Mouse (Mus musculus): ENCODE results near the gene Tbc1d4.

Gene Tbc1d4

DNA sequence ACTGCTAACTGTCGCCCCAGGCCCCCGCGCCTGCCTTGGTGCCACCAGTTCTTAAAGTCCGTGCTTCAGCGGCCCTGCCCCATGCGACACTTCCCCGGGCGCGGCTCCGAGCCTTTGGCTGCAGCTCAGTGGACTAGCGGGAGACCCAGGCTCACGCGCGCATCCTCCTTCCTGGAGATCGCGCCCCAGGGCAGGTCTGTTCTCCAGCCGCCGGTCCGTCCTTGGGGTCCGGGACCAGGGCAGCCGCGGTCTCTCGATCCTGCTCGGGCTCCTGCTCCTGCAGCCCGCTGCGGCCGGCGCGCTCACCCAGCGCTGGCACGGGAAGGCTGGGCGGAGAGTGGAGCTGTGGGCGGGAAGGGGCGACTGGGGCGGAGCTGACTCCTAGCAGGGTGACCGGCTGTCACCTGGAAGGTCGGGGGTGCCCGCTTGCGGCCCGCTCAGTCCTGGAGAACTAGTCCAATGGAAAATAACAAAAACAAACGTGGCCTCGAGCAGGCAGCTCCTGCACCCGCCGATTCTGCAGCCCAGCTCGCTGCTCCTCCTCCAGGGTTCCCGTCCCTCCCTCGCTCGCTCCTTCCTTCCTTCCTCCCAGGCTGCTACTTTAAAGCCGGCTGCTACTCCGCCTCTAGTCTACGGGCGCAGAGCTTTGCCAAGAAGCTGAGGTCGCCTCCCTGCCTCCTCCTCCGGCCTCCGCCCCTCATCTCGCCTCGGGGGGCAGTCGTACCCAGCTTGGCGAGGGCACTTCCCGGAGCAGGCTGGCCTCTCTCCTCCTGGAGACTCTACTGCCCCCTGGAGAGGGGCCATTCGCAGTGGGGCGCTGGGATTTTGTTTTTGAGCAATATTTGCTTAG lies at the start of gene Tbc1d4:
TSS of gene Tbc1d4 (minus strand) at position 673 of the 850 bp plus-strand sequence.
- ATAC-seq (ENCODE audit: insufficient number of reproducible peaks, low FRiP score, low TSS enrichment), result peak; percentile 92

DNA sequence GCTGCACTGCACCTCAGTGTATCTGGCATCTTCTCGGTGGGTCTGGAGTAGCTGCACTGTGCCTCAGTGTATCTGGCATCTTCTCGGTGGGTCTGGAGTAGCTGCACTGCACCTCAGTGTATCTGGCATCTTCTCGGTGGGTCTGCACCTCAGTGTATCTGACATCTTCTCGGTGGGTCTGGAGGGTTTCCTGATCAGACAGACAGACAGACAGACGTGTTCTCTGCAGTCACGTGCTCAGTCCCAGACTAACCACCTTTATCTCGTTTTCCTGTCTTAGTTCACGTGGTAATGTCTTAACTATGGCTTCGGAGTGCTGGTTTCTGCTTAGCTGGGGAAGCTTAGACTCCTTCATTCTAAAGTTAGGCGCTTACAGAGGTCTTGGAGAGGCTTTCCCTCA lies 47.3 kb upstream of the Tbc1d4 start:
- ATAC-seq (ENCODE audit: insufficient number of reproducible peaks, low FRiP score, low TSS enrichment), result no peak

DNA sequence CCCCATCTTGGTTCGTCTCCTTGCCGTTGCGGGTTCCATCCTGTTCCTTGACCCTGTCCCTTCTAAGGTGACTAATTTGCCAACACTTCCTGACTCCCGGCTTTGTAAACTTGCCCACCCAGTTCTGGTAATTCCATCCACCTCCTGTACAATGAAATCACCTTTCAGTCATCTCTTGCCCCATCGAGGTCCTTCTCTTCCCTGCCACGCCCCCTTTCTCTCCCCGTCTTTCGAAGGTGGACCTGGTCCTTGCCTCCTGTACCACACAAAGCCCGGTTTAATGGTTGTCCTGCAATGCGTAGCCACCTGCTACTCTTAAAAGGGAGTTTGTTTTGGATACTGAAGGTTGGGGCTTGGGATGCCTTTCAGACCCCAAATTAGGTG lies 45.5 kb upstream of the Tbc1d4 start:
- no peak for ATAC-seq (ENCODE audit: insufficient number of reproducible peaks, low FRiP score, low TSS enrichment)

DNA sequence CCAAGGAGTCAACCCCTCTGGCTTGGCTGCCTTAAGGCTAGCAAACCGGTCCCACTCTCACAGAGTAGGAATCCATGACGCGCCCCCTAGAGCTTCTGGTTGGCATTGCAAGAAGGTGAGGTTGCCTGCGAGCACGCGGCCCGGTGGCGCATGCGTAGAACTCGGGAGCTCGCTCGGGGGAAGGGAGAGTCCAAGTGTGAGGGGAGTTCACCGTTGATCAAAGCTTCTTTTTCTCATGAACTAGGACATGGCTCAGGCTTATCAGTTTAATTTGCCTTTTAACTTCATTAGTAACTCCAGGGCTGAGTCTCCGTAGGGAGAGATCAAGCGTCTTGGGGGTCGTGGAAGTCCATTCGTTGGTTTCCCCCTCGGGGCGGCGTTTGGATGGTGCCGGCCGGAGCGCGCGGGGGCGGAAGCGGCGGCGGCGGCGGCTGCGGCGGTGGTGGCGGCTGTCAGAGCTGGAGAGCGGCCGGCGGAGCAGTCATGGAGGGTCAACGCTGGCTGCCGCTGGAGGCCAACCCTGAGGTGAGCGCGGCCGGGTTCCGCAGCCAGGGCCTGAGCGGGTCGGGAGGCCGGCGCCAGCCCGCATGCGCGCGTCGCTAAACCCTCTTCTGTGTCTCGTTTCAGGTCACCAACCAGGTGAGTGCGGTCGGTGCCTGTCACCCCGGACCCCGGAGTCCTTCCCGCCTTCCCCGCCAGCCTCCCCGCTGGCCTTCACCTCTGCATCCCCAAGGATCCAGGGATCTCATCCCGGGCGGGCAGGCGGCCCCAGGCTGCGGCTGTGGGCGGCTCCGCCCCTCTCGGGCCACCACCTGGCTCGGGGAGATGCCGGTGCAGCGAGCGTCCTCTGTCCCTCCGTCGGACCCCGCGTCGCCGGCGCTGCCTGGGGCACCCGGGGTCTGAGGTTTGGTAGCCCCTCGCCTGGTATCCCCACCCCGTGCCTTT lies 44.9 kb upstream of the Tbc1d4 start, which contains the start of gene Uchl3:
TSS of gene Uchl3 (plus strand) at position 387 of the 945 bp plus-strand sequence.
- ATAC-seq (ENCODE audit: insufficient number of reproducible peaks, low FRiP score, low TSS enrichment), result peak; percentile 89

GRCm38 (mm10) chr14:101652571-101652970 lies 43.6 kb upstream of the Tbc1d4 start:
- no peak for ATAC-seq (ENCODE audit: insufficient number of reproducible peaks, low FRiP score, low TSS enrichment)

GRCm38 (mm10) chr14:101650551-101650950 lies 41.6 kb upstream of the Tbc1d4 start:
- no peak for ATAC-seq (ENCODE audit: insufficient number of reproducible peaks, low FRiP score, low TSS enrichment)

GRCm38 (mm10) chr14:101644948-101645347 lies 36.0 kb upstream of the Tbc1d4 start:
- no peak for ATAC-seq (ENCODE audit: insufficient number of reproducible peaks, low FRiP score, low TSS enrichment)

GRCm38 (mm10) chr14:101640153-101640843 lies 31.3 kb upstream of the Tbc1d4 start, which contains the start of gene Commd6:
Commd6 (minus strand) TSS chr14:101640686.
- peak; percentile 98 for ATAC-seq (ENCODE audit: insufficient number of reproducible peaks, low FRiP score, low TSS enrichment)

DNA sequence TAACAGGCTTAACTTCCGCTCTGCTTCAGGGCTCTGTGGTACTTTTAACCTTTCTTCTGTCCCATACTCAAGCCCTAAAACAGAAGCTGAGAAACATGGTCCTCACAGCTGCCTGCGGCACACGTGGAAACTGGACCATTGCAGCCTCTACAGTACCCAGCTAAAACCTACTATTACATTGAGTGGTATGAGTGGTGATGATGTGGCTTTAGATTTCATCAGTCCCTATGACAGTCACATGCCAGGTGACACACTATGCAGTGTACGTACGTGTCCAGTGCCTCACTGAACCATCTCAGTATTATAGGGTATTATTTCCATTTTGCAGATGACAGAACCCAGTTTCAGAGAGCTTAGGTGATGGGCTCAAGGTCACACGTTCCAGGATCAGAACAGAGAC lies 28.4 kb upstream of the Tbc1d4 start:
- no peak for ATAC-seq (ENCODE audit: insufficient number of reproducible peaks, low FRiP score, low TSS enrichment)

DNA sequence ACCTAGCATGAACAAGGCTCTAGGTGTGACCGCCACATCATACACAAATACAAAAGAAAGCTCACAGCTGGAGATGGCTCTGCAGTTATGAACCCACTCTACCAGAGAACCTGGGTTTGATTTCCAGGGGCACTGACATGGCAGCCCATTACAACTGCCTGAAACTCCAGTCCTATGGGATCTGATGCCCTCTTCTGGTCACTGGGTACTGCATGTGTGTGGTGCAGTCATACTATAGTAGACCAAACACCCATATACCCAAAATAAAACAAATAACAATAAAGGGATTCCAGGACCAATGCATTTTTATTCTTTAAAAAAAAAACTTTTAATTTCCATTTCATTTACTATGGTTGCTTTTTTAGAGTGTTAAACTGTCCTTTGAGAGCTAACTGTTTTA lies 26.8 kb upstream of the Tbc1d4 start:
- ATAC-seq (ENCODE audit: insufficient number of reproducible peaks, low FRiP score, low TSS enrichment), result no peak

GRCm38 (mm10) chr14:101630548-101630947 lies 21.6 kb upstream of the Tbc1d4 start:
- no peak for ATAC-seq (ENCODE audit: insufficient number of reproducible peaks, low FRiP score, low TSS enrichment)

DNA sequence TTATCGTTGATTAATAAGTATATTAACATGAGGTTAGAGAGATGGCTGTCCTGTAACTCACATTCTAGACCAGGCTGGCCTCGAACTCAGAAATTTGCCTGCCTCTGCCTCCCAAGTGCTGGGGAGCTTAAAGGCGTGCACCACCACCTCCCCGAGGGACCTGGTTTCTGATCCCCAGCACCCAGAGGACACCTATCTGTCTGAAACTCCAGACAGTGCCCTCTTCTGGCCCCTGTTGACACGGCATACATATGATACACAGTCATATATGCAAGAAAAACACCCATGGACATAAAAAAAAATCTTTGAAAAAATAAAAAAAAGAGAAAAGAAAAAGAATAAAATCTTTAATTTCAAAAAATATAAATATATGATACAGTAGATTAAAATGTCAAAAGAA lies 8.7 kb upstream of the Tbc1d4 start:
- no peak for ATAC-seq (ENCODE audit: insufficient number of reproducible peaks, low FRiP score, low TSS enrichment)

GRCm38 (mm10) chr14:101616178-101616577 lies 7.2 kb upstream of the Tbc1d4 start:
- ATAC-seq (ENCODE audit: insufficient number of reproducible peaks, low FRiP score, low TSS enrichment), result no peak

- ATAC-seq (ENCODE audit: insufficient number of reproducible peaks, low FRiP score, low TSS enrichment), result no peak
Observed at GRCm38 (mm10) chr14:101613206-101613605, 4.2 kb upstream of the Tbc1d4 start.

DNA sequence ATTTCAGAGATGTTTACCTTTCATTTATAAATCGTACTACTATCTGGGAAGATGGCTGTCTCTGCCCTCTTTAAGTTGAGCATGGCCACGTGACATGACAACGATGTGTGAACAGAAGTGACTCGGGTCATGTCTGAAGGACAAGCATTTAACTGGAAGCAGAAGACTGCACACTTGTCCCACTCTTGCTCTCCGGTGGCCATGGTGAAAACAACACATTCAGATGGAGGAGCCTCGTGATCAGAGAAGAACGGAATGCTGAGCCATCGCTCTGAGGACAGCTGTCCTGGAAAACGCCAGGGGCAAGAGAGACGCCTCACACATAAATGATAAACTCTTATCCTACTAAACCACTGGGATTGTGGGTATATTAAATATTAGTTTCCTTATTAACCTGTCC lies 1.7 kb upstream of the Tbc1d4 start:
- no peak for ATAC-seq (ENCODE audit: insufficient number of reproducible peaks, low FRiP score, low TSS enrichment)

- peak; percentile 2; the same call in 1 of the 2 replicates for ATAC-seq (ENCODE audit: insufficient number of reproducible peaks, low FRiP score, low TSS enrichment)
Observed at GRCm38 (mm10) chr14:101607631-101608518, 1.1 kb downstream of the Tbc1d4 start.

GRCm38 (mm10) chr14:101605843-101606242 lies 3.1 kb downstream of the Tbc1d4 start:
- ATAC-seq (ENCODE audit: insufficient number of reproducible peaks, low FRiP score, low TSS enrichment), result no peak

DNA sequence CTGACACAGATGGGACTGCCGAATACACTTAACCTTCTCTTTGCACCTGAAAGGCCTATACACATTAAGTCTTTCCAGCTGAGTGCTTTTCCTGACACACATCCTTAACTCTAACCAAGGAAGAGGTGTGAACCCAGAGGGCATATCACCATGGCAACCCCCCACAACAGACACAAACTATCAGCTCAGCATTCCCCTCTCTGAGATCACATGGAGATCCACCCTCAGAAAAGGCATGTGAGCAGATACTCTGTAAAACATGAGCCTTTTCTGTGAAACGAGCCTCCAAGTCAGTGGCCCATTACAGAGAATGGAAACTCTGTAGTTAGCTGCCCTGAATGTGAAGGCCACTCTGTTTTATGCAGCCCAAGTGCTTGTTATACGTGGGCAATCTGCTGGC lies 6.1 kb downstream of the Tbc1d4 start:
- no peak for ATAC-seq (ENCODE audit: insufficient number of reproducible peaks, low FRiP score, low TSS enrichment)

DNA sequence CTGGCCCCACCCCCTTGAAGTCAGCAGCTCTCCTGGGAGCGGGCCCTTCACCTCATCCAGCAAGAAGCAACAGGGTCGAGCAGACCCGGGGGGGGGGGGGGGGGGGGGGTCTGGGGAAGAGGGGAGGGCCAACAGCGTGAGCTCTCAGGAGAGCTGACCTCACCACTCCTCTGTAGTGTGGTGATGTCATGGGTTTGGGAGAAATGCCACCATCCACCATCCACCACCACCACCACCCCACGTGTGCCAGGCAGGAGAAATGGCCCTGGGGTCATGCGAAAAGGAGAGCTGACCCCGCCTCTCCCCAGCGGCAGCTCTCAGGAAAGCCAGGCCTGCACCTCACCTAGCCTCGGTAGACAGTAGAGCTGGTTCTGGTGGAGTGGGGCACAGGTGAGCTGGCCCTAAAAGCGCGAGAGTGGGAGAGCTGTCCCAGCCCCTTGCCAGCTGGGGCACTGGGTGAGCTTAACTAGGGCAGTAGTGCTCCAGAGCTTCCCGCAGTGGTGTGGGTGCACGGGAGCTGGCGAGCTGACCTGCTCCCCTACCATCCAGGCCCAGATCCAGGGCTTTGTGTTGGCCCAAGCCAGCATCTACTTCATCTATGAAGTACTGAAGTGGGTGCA lies 11.8 kb downstream of the Tbc1d4 start:
- ATAC-seq (ENCODE audit: insufficient number of reproducible peaks, low FRiP score, low TSS enrichment), result 0 out of 2 replicates have a peak, but pooled peaks have one; percentile 50
